Mouse (Mus musculus) stomach, postnatal 0 days (tissue): ENCODE measurements at regions not wholly inside any gene's neighbourhood (a gene's known extent, or its start where the extent isn't known, plus 50 kb on each side); places are given as distances from the start of the nearest gene placed in this dataset.

Experiments
- CTCF ChIP-seq: IDR thresholded peaks from 2 replicates; pipeline ENCODE4 v1.5.1; 2016; ENCODE audit warnings: antibody characterized with exemption, low read depth, mild to moderate bottlenecking, moderate library complexity
- EP300 ChIP-seq: optimal IDR thresholded peaks from 2 replicates; pipeline ENCODE3; 2016; ENCODE audit warnings: antibody characterized with exemption

DNA sequence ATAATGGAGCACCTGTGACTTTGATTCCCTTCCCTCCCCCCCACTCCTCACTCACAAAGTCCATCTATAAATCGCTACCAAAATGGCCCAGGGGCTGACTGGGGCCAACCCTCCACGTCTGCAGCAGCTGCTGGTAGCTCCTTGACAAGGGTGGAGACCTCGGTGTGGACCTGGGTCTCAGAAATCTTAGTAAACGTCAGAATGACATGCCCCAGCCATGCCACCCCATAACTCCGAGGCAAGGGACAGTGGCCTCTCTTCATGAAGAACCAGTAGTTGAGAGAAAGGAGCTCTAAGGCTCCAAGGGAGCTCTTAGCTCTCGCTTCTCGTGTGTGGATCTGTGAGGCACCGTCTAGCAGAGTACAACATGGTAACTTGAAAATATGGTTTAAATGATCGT, 398.4 kb downstream of the Zfp536 start:
- TF ChIP-seq CTCF (no peak), EP300 (no peak)
